Mouse (Mus musculus): ENCODE data around the gene Dpm3. TPM values are rescaled to one million over a fixed set of nuclear protein-coding genes. Genes with fewer than 3 reads are reported as not detected.

Dpm3 gene
- total and polyA plus RNA-seq, 2 experiments from 2014 or later = 97.8 to 347 TPM

DNA sequence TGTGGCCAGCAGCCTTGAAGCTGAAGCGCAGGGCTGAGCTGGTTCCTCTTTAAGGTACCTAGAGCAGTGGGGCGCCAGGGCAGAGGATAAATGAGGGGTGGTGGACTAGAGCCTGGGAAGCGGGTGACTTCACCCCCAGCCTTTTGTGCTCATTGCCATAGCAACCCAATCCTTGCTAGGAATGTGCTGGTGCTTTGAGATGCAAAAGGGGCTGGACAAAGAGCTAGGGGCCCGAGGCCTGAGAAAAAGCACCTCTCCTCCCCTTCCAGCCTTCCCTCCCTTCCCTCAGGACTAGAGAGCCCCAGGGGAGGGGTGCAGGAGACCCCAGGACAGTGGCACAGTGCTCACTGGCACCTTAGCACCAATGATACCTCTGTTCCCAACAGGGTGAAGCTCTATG, 33.2 kb upstream of the Dpm3 start:
- Histone ChIP-seq H3K4me3 (ENCODE audit: low read length) (peak overlapping the region; percentile 40), H3K9ac (replicated peaks; ENCODE audit: low read length) (peak overlapping the region; percentile 41), H3K27me3 (ENCODE audit: insufficient read depth, low read length) (no peaks in the 10 kb centered on the region), H3K9me3 (ENCODE audit: low read length) (no peaks in the 10 kb centered on the region), H3K4me1 (ENCODE audit: insufficient read depth, low read length) (peaks cover 12% of the 10 kb centered on the region; the same call in 1 of the 2 replicates), H3K27ac (peak overlapping the region; percentile 78), H3K36me3 (ENCODE audit: insufficient read depth, low read length) (no peaks in the 10 kb centered on the region), H3K4me2 (ENCODE audit: low read depth, low read length) (peak overlapping the region; percentile 68)
- WGBS = 25% methylated on average over 4 of the region's 4 CpGs
- TF ChIP-seq CTCF (IDR thresholded peaks at IDR 0.05; ENCODE audit: low read depth) = no peak
- ATAC-seq (peak; percentile 62), DNase-seq (ENCODE audit: low spot score) (peak; percentile 81)

DNA sequence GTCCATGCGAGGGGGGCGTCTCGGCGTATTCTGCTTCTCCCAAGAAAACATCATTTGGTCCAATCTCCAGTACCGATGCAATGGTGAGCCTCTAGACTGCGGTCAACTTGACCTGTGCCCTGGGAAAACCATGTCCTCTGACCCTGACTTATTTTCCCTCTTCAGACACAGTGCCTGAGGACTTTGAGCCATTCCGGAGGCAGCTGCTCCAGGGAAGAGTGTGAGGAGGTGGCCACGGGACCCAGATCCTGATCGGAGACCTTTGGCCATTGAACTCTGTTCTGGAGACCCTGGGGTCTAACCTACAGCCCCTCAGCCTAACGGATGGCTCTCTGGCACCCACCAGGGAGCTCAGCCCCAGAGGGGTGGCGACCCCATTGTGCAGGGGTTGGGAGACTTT, 32.8 kb upstream of the Dpm3 start:
- Histone ChIP-seq H3K9me3 (ENCODE audit: low read length) (no peaks in the 10 kb centered on the region), H3K4me1 (ENCODE audit: insufficient read depth, low read length) (peaks cover 12% of the 10 kb centered on the region; the same call in 1 of the 2 replicates), H3K4me2 (ENCODE audit: low read depth, low read length) (peak overlapping the region; percentile 68), H3K27me3 (ENCODE audit: insufficient read depth, low read length) (no peaks in the 10 kb centered on the region), H3K27ac (peak overlapping the region; percentile 78), H3K9ac (replicated peaks; ENCODE audit: low read length) (peak overlapping the region; percentile 41), H3K4me3 (ENCODE audit: low read length) (peak overlapping the region; percentile 40), H3K36me3 (ENCODE audit: insufficient read depth, low read length) (no peaks in the 10 kb centered on the region)
- TF ChIP-seq CTCF (IDR thresholded peaks at IDR 0.05; ENCODE audit: low read depth) = no peak
- ATAC-seq (no peak), DNase-seq (ENCODE audit: low spot score) (no peak)
- 17% methylated on average over 11 of the region's 11 CpGs for WGBS

DNA sequence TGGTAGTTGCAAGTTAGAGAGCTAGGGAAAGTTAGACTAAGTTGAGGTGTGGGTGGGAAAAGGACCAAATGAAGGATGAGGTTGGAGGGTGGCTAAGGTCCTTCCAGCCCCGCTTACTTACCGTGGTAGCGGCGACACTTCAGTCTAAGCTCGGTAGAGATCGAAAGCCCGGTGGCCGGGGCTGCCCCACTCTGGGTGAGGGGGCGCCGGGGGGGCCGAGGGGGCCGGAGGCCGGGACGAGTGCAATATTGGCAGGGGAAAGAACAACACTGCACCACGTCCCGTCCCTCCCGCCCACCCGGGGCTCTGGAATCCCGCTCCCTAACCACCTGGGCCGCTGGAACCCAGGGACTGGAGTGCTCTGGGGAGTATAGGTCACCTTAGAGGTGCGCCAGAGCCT, 32.3 kb upstream of the Dpm3 start, which contains the start of gene Mtx1:
TSS of gene Mtx1 (minus strand) at position 189 of the 400 bp plus-strand sequence.
- TF ChIP-seq CTCF (IDR thresholded peaks at IDR 0.05; ENCODE audit: low read depth) = no peak
- Histone ChIP-seq H3K9me3 (ENCODE audit: low read length) (no peaks in the 10 kb centered on the region), H3K36me3 (ENCODE audit: insufficient read depth, low read length) (no peaks in the 10 kb centered on the region), H3K4me1 (ENCODE audit: insufficient read depth, low read length) (peaks cover 12% of the 10 kb centered on the region; the same call in 1 of the 2 replicates), H3K4me2 (ENCODE audit: low read depth, low read length) (peak within 1 kb of the TSS; percentile 68), H3K9ac (replicated peaks; ENCODE audit: low read length) (peak within 1 kb of the TSS; percentile 45), H3K27ac (peak within 1 kb of the TSS; percentile 78), H3K27me3 (ENCODE audit: insufficient read depth, low read length) (no peaks in the 10 kb centered on the region), H3K4me3 (ENCODE audit: low read length) (peak within 1 kb of the TSS; percentile 40)
- ATAC-seq = no peak
- WGBS = 7% methylated on average over 21 of the region's 21 CpGs
- DNase-seq (ENCODE audit: low spot score) = no peak

DNA sequence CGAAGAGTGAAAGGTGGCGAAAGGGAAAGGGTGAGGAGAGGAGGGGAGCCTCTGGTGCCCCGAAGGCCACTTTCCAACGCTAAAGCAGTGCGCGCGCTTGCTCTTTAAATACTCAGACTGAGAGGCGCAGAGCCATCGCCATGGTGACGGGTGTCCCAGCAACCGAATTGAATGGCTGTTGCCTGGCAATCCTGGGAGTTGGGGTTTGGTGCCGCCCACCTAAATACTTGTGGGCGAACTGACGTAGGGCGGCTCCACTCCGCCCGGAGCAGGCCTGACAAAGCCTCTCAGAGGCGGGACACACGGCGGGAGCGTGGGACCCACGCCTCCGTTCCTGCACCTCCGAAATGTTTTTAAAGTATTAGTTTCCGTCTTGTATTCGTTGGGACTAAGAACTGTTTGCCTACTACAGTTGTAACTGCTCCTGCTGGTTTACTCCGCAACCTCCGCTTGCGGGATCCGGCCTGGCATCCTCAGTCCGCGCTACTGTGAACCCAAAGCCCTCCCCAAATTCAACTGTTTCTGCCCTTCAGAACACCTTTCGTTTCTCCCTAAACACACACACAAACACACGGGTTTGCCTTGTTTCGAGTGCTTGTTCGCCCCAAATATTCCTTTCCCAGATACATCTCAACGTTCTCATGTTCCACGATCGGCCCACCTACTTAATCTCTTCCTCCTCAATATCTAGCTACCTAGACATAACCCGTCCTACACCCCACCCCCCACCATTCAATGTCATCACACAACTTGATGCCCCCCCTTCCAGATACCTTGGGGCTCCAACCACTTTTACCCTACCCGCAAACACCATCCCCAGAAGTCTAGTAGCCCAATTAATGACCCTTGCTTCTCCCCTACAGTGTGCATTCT, 31.6 kb upstream of the Dpm3 start:
- TF ChIP-seq CTCF (IDR thresholded peaks at IDR 0.05; ENCODE audit: low read depth) = no peak
- Histone ChIP-seq H3K4me2 (ENCODE audit: low read depth, low read length) (peak overlapping the region; percentile 68), H3K27me3 (ENCODE audit: insufficient read depth, low read length) (no peaks in the 10 kb centered on the region), H3K4me1 (ENCODE audit: insufficient read depth, low read length) (peaks cover 12% of the 10 kb centered on the region; the same call in 1 of the 2 replicates), H3K27ac (peak overlapping the region; percentile 78), H3K36me3 (ENCODE audit: insufficient read depth, low read length) (no peaks in the 10 kb centered on the region), H3K9ac (replicated peaks; ENCODE audit: low read length) (peak overlapping the region; percentile 45), H3K4me3 (ENCODE audit: low read length) (peak overlapping the region; percentile 40), H3K9me3 (ENCODE audit: low read length) (no peaks in the 10 kb centered on the region)
- peak; percentile 95 for DNase-seq (ENCODE audit: low spot score)
- ATAC-seq = peak; percentile 81
- 8% methylated on average over 41 of the region's 41 CpGs for WGBS

DNA sequence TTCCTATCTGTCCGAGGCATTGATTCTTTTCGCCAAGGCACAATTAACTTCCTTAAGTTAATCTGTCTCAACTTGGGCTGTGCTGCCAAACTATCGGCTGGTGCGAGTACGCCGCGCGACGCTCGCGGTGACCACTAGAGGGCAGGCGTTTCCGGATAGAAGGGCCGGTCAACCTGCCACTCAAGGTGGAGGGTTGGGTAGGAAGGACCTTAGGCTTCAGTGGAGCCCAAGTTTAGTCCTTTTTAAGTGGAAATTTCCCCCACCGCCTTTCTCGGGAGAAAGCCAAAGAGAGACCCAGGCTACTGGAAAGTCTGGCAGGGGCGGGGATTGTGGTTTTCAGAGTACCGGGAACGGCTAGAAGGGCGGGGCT, 31.0 kb upstream of the Dpm3 start:
- ATAC-seq (peak; percentile 39; the same call in 1 of the 2 replicates), DNase-seq (ENCODE audit: low spot score) (peak; percentile 91)
- Histone ChIP-seq H3K4me3 (ENCODE audit: low read length) (peak overlapping the region; percentile 40), H3K27ac (peak overlapping the region; percentile 78; the same call in 1 of the 2 replicates), H3K9me3 (ENCODE audit: low read length) (no peaks in the 10 kb centered on the region), H3K36me3 (ENCODE audit: insufficient read depth, low read length) (no peaks in the 10 kb centered on the region), H3K4me2 (ENCODE audit: low read depth, low read length) (peak overlapping the region; percentile 68), H3K9ac (replicated peaks; ENCODE audit: low read length) (peak overlapping the region; percentile 45), H3K4me1 (ENCODE audit: insufficient read depth, low read length) (peaks cover 12% of the 10 kb centered on the region; the same call in 1 of the 2 replicates), H3K27me3 (ENCODE audit: insufficient read depth, low read length) (no peaks in the 10 kb centered on the region)
- WGBS = 1% methylated on average over 19 of the region's 20 CpGs
- peak; percentile 94 for TF ChIP-seq CTCF (IDR thresholded peaks at IDR 0.05; ENCODE audit: low read depth)

DNA sequence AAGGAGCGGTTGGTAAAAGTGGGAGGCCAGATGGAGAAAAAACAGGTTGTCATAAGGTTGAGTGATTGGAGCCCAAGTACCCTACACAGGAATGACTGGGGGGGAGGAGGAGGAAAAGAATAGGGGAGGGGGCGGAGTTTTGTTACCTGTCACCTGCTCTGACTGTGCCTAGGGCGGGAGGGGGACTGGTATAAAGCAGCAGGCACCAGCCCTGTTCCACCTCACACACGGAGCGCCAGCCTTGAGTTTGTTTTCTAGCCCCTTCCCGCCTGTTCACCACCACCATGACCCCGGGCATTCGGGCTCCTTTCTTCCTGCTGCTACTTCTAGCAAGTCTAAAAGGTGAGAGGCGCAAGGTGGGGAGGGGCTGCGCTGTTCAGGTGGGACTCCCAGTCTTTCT, 30.3 kb upstream of the Dpm3 start, which contains the start of gene Muc1:
TSS of gene Muc1 (plus strand) at position 222 of the 400 bp plus-strand sequence.
- Histone ChIP-seq H3K9ac (replicated peaks; ENCODE audit: low read length) (peak within 1 kb of the TSS; percentile 45), H3K4me1 (ENCODE audit: insufficient read depth, low read length) (peaks cover 12% of the 10 kb centered on the region; the same call in 1 of the 2 replicates), H3K27ac (peak within 1 kb of the TSS; percentile 78), H3K4me2 (ENCODE audit: low read depth, low read length) (peak within 1 kb of the TSS; percentile 68), H3K4me3 (ENCODE audit: low read length) (peak within 1 kb of the TSS; percentile 40), H3K27me3 (ENCODE audit: insufficient read depth, low read length) (no peaks in the 10 kb centered on the region), H3K36me3 (ENCODE audit: insufficient read depth, low read length) (no peaks in the 10 kb centered on the region), H3K9me3 (ENCODE audit: low read length) (no peaks in the 10 kb centered on the region)
- WGBS = 36% methylated on average over 10 of the region's 10 CpGs
- no peak for TF ChIP-seq CTCF (IDR thresholded peaks at IDR 0.05; ENCODE audit: low read depth)
- DNase-seq (ENCODE audit: low spot score) (no peak), ATAC-seq (no peak)

All from hindbrain, postnatal 0 days (tissue).